Mouse (Mus musculus) liver, adult 2 months (tissue): Measurements from ENCODE around the gene Actr1a. TPM values are rescaled to one million over a fixed set of nuclear protein-coding genes. Genes with fewer than 3 reads are reported as not detected.

ENCODE experiments used
- DNase-seq: peaks from one replicate; pipeline ENCODE4 v3.0.0-alpha.2; 2011; ENCODE audit warnings: low read depth, low spot score; ENCODE audit errors: extremely low read depth
- H3K27ac ChIP-seq: fragments of 200-500 bp; replicated peaks from 2 replicates; pipeline ENCODE4 v1.5.1; 2012; ENCODE audit warnings: low read depth, mild to moderate bottlenecking, control low read depth, inconsistent platforms, low read length; ENCODE audit not compliant: insufficient read depth
- H3K27me3 ChIP-seq: fragments of 200-500 bp; 2 replicates; pipeline ENCODE4 v1.6.1; 2012; ENCODE audit warnings: mild to moderate bottlenecking, moderate library complexity, low read length, inconsistent platforms; ENCODE audit not compliant: control insufficient read depth, insufficient read depth
- H3K36me3 ChIP-seq: fragments of 200-500 bp; 2 replicates; pipeline ENCODE4 v1.6.1; 2012; ENCODE audit warnings: low read length, inconsistent platforms; ENCODE audit not compliant: control insufficient read depth, insufficient read depth
- H3K4me1 ChIP-seq: fragments of 200-500 bp; 2 replicates; pipeline ENCODE4 v1.6.1; 2011; ENCODE audit warnings: low read length; ENCODE audit not compliant: control insufficient read depth, insufficient read depth
- H3K4me3 ChIP-seq: fragments of 200-500 bp; 2 replicates; pipeline ENCODE4 v1.5.1; 2011; ENCODE audit warnings: low read depth, mild to moderate bottlenecking, control low read depth, low read length, moderate library complexity; ENCODE audit not compliant: insufficient read depth
- H3K79me2 ChIP-seq: fragments of 200-500 bp; 2 replicates; pipeline ENCODE4 v1.6.1; 2012; ENCODE audit warnings: inconsistent platforms, mild to moderate bottlenecking, low read length, moderate library complexity; ENCODE audit not compliant: control insufficient read depth, insufficient read depth
- H3K9ac ChIP-seq: fragments of 200-500 bp; 2 replicates; pipeline ENCODE4 v1.6.1; 2012; ENCODE audit warnings: low read depth, mild to moderate bottlenecking, control low read depth, inconsistent platforms, low read length
- CTCF ChIP-seq: fragments of 200-500 bp; IDR thresholded peaks from 2 replicates; pipeline ENCODE4 v1.5.1; 2011; ENCODE audit warnings: low read depth, low read length, control low read depth
- POLR2A ChIP-seq: fragments of 200-500 bp; IDR thresholded peaks from 2 replicates; pipeline ENCODE4 v1.6.1; 2011; ENCODE audit warnings: low read length, control low read depth; ENCODE audit not compliant: insufficient read depth; ENCODE audit errors: extremely low read depth
- whole genome bisulfite sequencing: fragments of 180-500 bp; shearing (Covaris S2); methylation state at CpG from one replicate; pipeline ENCODE4 v1.1.7; 2018; 5-methylcytosine and 5-hydroxymethylcytosine counted together
- polyA plus RNA-seq: library from polyadenylated mRNA; depleted of rRNA; stranded (reverse); fragments of >200 nt; gene quantifications from 2 replicates; pipeline ENCODE4 v1.2.3, GENCODE M21; 2012
- total RNA-seq: library from RNA; depleted of rRNA; stranded (reverse); fragments of >200 nt; gene quantifications from 2 replicates; pipeline ENCODE4 v1.2.3, GENCODE M21; 2014

Gene Actr1a
- total and polyA plus RNA-seq, 2 experiments = 32.5 to 46.2 TPM

DNA sequence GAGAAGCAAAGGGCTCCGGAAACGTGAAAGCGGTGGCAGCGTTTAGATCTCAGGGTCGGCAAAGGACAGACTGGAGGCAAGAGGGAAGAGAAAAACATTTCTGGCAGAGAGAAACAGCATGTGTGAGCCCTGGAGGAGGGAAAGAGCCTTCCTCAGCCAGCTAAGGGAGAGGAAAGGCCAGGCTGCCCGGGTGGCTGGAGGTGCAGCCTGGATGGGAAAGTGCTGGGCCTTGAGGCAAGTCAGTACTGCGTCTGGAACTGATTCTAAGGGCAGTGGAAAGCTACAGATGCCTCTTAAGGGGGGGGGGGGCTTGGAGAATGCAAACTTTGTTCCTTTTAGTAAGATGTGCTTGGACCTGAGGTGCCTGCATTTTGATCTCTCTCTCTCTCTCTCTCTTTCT lies 38.2 kb upstream of the Actr1a start:
- no peak for DNase-seq
- H3K79me2 ChIP-seq = no peaks in the 10 kb centered on the region
- H3K27ac ChIP-seq = no peak overlapping the region
- H3K4me3 ChIP-seq = no peak overlapping the region
- no peaks in the 10 kb centered on the region for H3K36me3 ChIP-seq
- WGBS = 87% methylated on average over 7 of the region's 7 CpGs
- H3K27me3 ChIP-seq = no peaks in the 10 kb centered on the region
- no peak overlapping the region for H3K9ac ChIP-seq
- H3K4me1 ChIP-seq = no peaks in the 10 kb centered on the region
- TF ChIP-seq POLR2A = no peak

GRCm38 (mm10) chr19:46429250-46429649 lies 33.7 kb upstream of the Actr1a start:
- TF ChIP-seq CTCF (no peak), POLR2A (no peak)
- Histone ChIP-seq H3K9ac (no peak overlapping the region), H3K4me3 (no peak overlapping the region), H3K4me1 (no peaks in the 10 kb centered on the region), H3K27ac (no peak overlapping the region), H3K79me2 (no peaks in the 10 kb centered on the region), H3K27me3 (no peaks in the 10 kb centered on the region), H3K36me3 (peaks cover 3% of the 10 kb centered on the region; the same call in 1 of the 2 replicates)
- DNase-seq = no peak

- Histone ChIP-seq H3K27me3 (no peaks in the 10 kb centered on the region), H3K4me1 (no peaks in the 10 kb centered on the region), H3K36me3 (peaks cover 3% of the 10 kb centered on the region; the same call in 1 of the 2 replicates), H3K79me2 (no peaks in the 10 kb centered on the region), H3K4me3 (no peak overlapping the region), H3K9ac (no peak overlapping the region), H3K27ac (no peak overlapping the region)
- DNase-seq = no peak
- 92% methylated on average over 12 of the region's 12 CpGs for WGBS
- TF ChIP-seq POLR2A = no peak
- no peak for TF ChIP-seq CTCF
Measured at GRCm38 (mm10) chr19:46426488-46426887, 30.9 kb upstream of the Actr1a start.

- Histone ChIP-seq H3K27ac (no peak overlapping the region), H3K4me1 (no peaks in the 10 kb centered on the region), H3K27me3 (no peaks in the 10 kb centered on the region), H3K4me3 (no peak overlapping the region), H3K9ac (no peak overlapping the region), H3K79me2 (no peaks in the 10 kb centered on the region), H3K36me3 (peaks cover 3% of the 10 kb centered on the region; the same call in 1 of the 2 replicates)
- DNase-seq = no peak
- 94% methylated on average over 8 of the region's 8 CpGs for WGBS
- no peak for TF ChIP-seq POLR2A
Measured at GRCm38 (mm10) chr19:46425266-46425665, 29.7 kb upstream of the Actr1a start.

GRCm38 (mm10) chr19:46422384-46423338 lies 27.1 kb upstream of the Actr1a start:
- 68% methylated on average over 11 of the region's 11 CpGs for WGBS
- no peak overlapping the region for H3K4me3 ChIP-seq
- H3K27ac ChIP-seq = no peak overlapping the region
- H3K36me3 ChIP-seq = peaks cover 3% of the 10 kb centered on the region; the same call in 1 of the 2 replicates
- DNase-seq = no peak
- TF ChIP-seq CTCF = no peak
- no peak for TF ChIP-seq POLR2A
- H3K4me1 ChIP-seq = no peaks in the 10 kb centered on the region
- no peak overlapping the region for H3K9ac ChIP-seq
- H3K27me3 ChIP-seq = no peaks in the 10 kb centered on the region
- no peaks in the 10 kb centered on the region for H3K79me2 ChIP-seq

- Histone ChIP-seq H3K27ac (no peak overlapping the region), H3K27me3 (no peaks in the 10 kb centered on the region), H3K9ac (no peak overlapping the region), H3K79me2 (peaks cover 9% of the 10 kb centered on the region; the same call in 1 of the 2 replicates), H3K36me3 (0 out of 2 replicates have a peak, but pooled peaks cover 1% of the 10 kb centered on the region), H3K4me3 (no peak overlapping the region), H3K4me1 (no peaks in the 10 kb centered on the region)
- 95% methylated on average over 7 of the region's 7 CpGs for WGBS
- TF ChIP-seq CTCF (no peak), POLR2A (no peak)
- DNase-seq = no peak
Measured at GRCm38 (mm10) chr19:46420410-46420809, 24.9 kb upstream of the Actr1a start.
